Mouse (Mus musculus) hindbrain, embryonic 11.5 days (tissue): Measurements from ENCODE around the gene Stim1. TPM values are rescaled to one million over a fixed set of nuclear protein-coding genes. Genes with fewer than 3 reads are reported as not detected.

Experiments
- ATAC-seq: fragments of 200-750 bp; cut with Nextera tagmentation; 2 replicates; pipeline ENCODE4 v1.8.0; 2017; ENCODE audit warnings: mild to moderate bottlenecking, moderate TSS enrichment, moderate library complexity; ENCODE audit not compliant: low FRiP score
- DNase-seq: peaks from one replicate; pipeline ENCODE4 v3.0.0-alpha.2; 2015; ENCODE audit warnings: low spot score
- H3K27ac ChIP-seq: fragments of 300-500 bp; sonication (generic); 2 replicates; pipeline ENCODE4 v1.5.1; 2014; ENCODE audit warnings: mild to moderate bottlenecking, low read depth, low read length
- H3K27me3 ChIP-seq: fragments of 300-500 bp; sonication (generic); 2 replicates; pipeline ENCODE4 v1.6.1; 2014; ENCODE audit warnings: mild to moderate bottlenecking, low read length, moderate library complexity, mixed read lengths; ENCODE audit not compliant: control insufficient read depth, insufficient read depth
- H3K36me3 ChIP-seq: fragments of 300-500 bp; sonication (generic); 2 replicates; pipeline ENCODE4 v1.6.1; 2014; ENCODE audit warnings: mild to moderate bottlenecking, low read length, moderate library complexity, mixed read lengths; ENCODE audit not compliant: control insufficient read depth, insufficient read depth
- H3K4me1 ChIP-seq: fragments of 300-500 bp; sonication (generic); replicated peaks from 2 replicates; pipeline ENCODE4 v1.6.1; 2014; ENCODE audit warnings: low read length, mixed read lengths; ENCODE audit not compliant: control insufficient read depth, insufficient read depth
- H3K4me2 ChIP-seq: fragments of 300-500 bp; sonication (generic); replicated peaks from 2 replicates; pipeline ENCODE4 v1.6.1; 2014; ENCODE audit warnings: mild to moderate bottlenecking, low read depth, low read length
- H3K4me3 ChIP-seq: fragments of 300-500 bp; sonication (generic); 2 replicates; pipeline ENCODE4 v1.5.1; 2014; ENCODE audit warnings: low read depth, low read length
- H3K9ac ChIP-seq: fragments of 300-500 bp; sonication (generic); 2 replicates; pipeline ENCODE4 v1.6.1; 2014; ENCODE audit warnings: low read depth, low read length
- H3K9me3 ChIP-seq: fragments of 300-500 bp; sonication (generic); 2 replicates; pipeline ENCODE4 v1.6.1; 2016; ENCODE audit warnings: low read length; ENCODE audit not compliant: control insufficient read depth
- WGBS: fragments of 180-500 bp; shearing (Covaris S2); extraction: QIAGEN DNeasy Blood & Tissue Kit; methylation state at CpG from one replicate; pipeline ENCODE4 v1.1.7; 2014; 5-methylcytosine and 5-hydroxymethylcytosine counted together
- polyA plus RNA-seq: library from polyadenylated mRNA; unstranded; fragments of >200 nt; fragmentation: Nextera tagmentation; extraction: Ambion mirVana; gene quantifications from 2 replicates; pipeline ENCODE4 v1.2.1, GENCODE M21; 2014

Gene Stim1
- polyA plus RNA-seq, 1 experiment from 2014 or later = 10.3 TPM

GRCm38 (mm10) chr7:102348681-102349080 is 81.1 kb downstream of the Stim1 start:
- no peak overlapping the region for H3K4me2 ChIP-seq
- H3K27ac ChIP-seq = no peak overlapping the region
- H3K9me3 ChIP-seq = no peaks in the 10 kb centered on the region
- H3K4me1 ChIP-seq = no peaks in the 10 kb centered on the region
- H3K4me3 ChIP-seq = no peak overlapping the region
- no peak for DNase-seq
- no peaks in the 10 kb centered on the region for H3K36me3 ChIP-seq
- 58% methylated on average over 2 of the region's 2 CpGs for WGBS
- H3K27me3 ChIP-seq = no peaks in the 10 kb centered on the region
- H3K9ac ChIP-seq = no peak overlapping the region
- ATAC-seq = no peak

DNA sequence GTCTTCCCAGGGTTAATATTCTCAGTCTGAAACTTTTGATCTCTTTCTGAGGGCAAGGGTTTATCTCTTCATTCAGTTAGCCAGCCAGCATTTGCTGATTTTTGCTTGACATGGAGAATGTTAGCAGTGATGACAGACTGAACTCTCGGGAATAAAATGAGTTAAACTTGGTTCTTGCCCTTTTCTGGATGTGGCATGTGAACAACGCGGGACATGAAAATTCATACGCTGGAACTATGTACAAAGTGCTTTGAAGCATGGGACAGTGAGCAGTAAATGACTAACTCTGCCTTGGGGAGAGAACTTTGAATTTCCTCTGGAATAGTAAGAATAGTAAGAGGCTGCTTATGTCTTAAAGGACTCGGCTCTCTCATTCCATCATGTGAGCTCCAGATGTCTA is 81.6 kb downstream of the Stim1 start:
- Histone ChIP-seq H3K4me3 (no peak overlapping the region), H3K9me3 (no peaks in the 10 kb centered on the region), H3K9ac (no peak overlapping the region), H3K4me2 (no peak overlapping the region), H3K36me3 (no peaks in the 10 kb centered on the region), H3K27ac (no peak overlapping the region), H3K27me3 (no peaks in the 10 kb centered on the region), H3K4me1 (no peaks in the 10 kb centered on the region)
- ATAC-seq = no peak
- no peak for DNase-seq
- 72% methylated on average over 5 of the region's 5 CpGs for WGBS

DNA sequence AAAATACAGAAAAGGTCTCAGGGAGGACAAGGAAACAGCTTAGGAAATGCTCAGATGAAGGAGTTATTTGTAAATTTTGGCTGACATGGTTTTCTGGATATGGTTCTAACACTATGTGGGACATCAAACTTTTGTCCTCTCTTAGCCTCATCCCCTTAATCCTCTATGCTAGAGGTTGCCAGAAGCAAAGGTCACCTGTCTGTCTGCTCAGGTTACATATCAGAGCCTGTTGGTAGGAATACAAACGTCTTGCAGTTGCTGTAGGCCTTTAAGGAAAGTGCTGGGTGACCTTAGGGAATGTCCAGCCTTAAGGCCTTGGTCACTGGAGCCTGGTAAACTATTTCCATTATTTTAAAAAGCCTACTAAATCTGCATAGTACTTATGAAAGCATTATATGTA is 85.8 kb downstream of the Stim1 start:
- H3K27me3 ChIP-seq = no peaks in the 10 kb centered on the region
- H3K4me1 ChIP-seq = no peaks in the 10 kb centered on the region
- no peak overlapping the region for H3K27ac ChIP-seq
- H3K36me3 ChIP-seq = no peaks in the 10 kb centered on the region
- 59% methylated on average over 1 of the region's 1 CpGs for WGBS
- H3K9me3 ChIP-seq = no peaks in the 10 kb centered on the region
- no peak for ATAC-seq
- DNase-seq = no peak
- no peak overlapping the region for H3K9ac ChIP-seq
- no peak overlapping the region for H3K4me3 ChIP-seq
- H3K4me2 ChIP-seq = no peak overlapping the region

GRCm38 (mm10) chr7:102358124-102358523 is 90.5 kb downstream of the Stim1 start:
- Histone ChIP-seq H3K27ac (no peak overlapping the region), H3K36me3 (no peaks in the 10 kb centered on the region), H3K4me1 (no peaks in the 10 kb centered on the region), H3K9me3 (no peaks in the 10 kb centered on the region), H3K4me2 (no peak overlapping the region), H3K27me3 (no peaks in the 10 kb centered on the region), H3K9ac (no peak overlapping the region), H3K4me3 (no peak overlapping the region)
- WGBS = 87% methylated on average over 3 of the region's 3 CpGs
- DNase-seq (no peak), ATAC-seq (no peak)

DNA sequence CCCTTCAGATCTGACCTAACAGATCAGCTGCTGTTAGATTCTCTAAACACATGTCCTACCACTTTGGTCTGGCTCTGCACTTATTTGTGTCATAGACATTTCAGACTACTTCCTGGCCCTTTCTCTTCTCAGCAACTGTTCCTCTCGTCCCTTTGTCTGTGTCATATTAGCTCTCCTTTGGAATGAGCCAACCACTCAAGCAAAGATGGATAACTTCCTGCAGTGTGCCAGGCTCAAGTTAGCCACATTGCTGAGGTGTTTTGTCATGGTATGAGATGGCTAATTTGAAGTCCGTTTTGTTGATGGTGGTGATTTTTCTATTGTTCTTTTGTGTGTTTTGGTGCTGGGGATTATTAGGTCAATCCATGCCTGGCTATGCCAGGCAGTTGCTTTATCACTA is 93.7 kb downstream of the Stim1 start:
- DNase-seq = no peak
- Histone ChIP-seq H3K4me3 (no peak overlapping the region), H3K4me2 (no peak overlapping the region), H3K9me3 (no peaks in the 10 kb centered on the region), H3K9ac (no peak overlapping the region), H3K36me3 (no peaks in the 10 kb centered on the region), H3K4me1 (no peaks in the 10 kb centered on the region), H3K27me3 (no peaks in the 10 kb centered on the region), H3K27ac (no peak overlapping the region)
- 66% methylated on average over 2 of the region's 2 CpGs for WGBS
- ATAC-seq = no peak

GRCm38 (mm10) chr7:102363853-102364252 is 96.2 kb downstream of the Stim1 start:
- no peak overlapping the region for H3K9ac ChIP-seq
- 92% methylated on average over 1 of the region's 1 CpGs for WGBS
- H3K4me3 ChIP-seq = no peak overlapping the region
- ATAC-seq (peak; percentile 25; the same call in 1 of the 2 replicates), DNase-seq (no peak)
- H3K27ac ChIP-seq = no peak overlapping the region
- no peak overlapping the region for H3K4me2 ChIP-seq
- H3K4me1 ChIP-seq = no peaks in the 10 kb centered on the region
- H3K27me3 ChIP-seq = no peaks in the 10 kb centered on the region
- H3K9me3 ChIP-seq = no peaks in the 10 kb centered on the region
- H3K36me3 ChIP-seq = no peaks in the 10 kb centered on the region

- Histone ChIP-seq H3K4me3 (no peak overlapping the region), H3K27me3 (no peaks in the 10 kb centered on the region), H3K4me1 (no peaks in the 10 kb centered on the region), H3K27ac (no peak overlapping the region), H3K9me3 (no peaks in the 10 kb centered on the region), H3K9ac (no peak overlapping the region), H3K36me3 (no peaks in the 10 kb centered on the region), H3K4me2 (no peak overlapping the region)
- WGBS = 42% methylated on average over 4 of the region's 4 CpGs
- DNase-seq (peak; percentile 6), ATAC-seq (no peak)
These were observed 102.1 kb downstream of the Stim1 start for GRCm38 (mm10) chr7:102369661-102370060.

GRCm38 (mm10) chr7:102370526-102370925 is 102.9 kb downstream of the Stim1 start:
- no peak overlapping the region for H3K9ac ChIP-seq
- DNase-seq (no peak), ATAC-seq (no peak)
- H3K4me2 ChIP-seq = no peak overlapping the region
- WGBS = 89% methylated on average over 5 of the region's 5 CpGs
- no peaks in the 10 kb centered on the region for H3K36me3 ChIP-seq
- no peak overlapping the region for H3K4me3 ChIP-seq
- no peaks in the 10 kb centered on the region for H3K4me1 ChIP-seq
- no peaks in the 10 kb centered on the region for H3K27me3 ChIP-seq
- H3K27ac ChIP-seq = no peak overlapping the region
- H3K9me3 ChIP-seq = no peaks in the 10 kb centered on the region

DNA sequence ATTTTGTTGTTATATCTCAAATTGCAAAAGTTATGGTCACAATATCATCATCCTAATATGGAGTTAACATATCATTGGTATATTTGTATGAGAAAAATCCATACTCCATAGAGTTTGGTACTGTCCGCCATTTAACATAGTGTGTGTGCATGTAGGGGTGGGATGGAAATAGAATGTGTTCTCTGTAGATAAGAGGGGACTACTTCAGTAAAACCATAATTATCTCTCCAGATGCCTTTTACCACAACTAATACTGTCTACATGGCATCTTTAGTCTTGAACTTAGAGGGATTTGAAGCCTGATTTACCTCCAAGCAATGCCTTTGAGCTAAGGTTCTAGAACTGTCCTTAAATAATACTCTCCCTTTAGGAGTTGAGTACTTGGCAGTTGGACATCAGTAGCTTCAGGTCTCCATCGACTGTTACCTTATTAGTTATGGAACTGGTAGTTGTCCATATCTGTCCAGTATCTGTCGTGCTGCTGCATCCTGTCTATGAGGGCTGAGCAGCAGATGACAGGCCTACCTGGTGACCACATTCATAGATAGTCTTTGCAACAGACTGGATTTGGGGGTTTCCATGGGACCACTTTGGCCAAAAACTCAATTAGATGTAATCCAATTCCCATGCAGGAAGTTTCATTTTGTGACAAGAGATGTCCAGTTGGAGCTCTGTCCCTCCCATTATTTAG is 105.9 kb downstream of the Stim1 start:
- Histone ChIP-seq H3K4me2 (no peak overlapping the region), H3K4me3 (no peak overlapping the region), H3K9me3 (no peaks in the 10 kb centered on the region), H3K27ac (no peak overlapping the region), H3K4me1 (no peaks in the 10 kb centered on the region), H3K27me3 (no peaks in the 10 kb centered on the region), H3K9ac (no peak overlapping the region), H3K36me3 (no peaks in the 10 kb centered on the region)
- WGBS = 90% methylated on average over 3 of the region's 3 CpGs
- ATAC-seq (no peak), DNase-seq (no peak)
